Mouse (Mus musculus): Measurements from ENCODE around the gene Gm3047.
"Not testable (repeated sequence)": the region's sequence is repeated elsewhere in the genome, so short reads cannot be mapped to it uniquely, and the experiment has no call there.

Gm3047 gene

GRCm38 (mm10) chr14:4555105-4555504 lies at the start of gene Gm3047:
Gene Gm3047 (plus strand): TSS chr14:4555405.
- DNase-seq (ENCODE audit: low spot score): not testable (repeated sequence)
